Mouse (Mus musculus): ENCODE measurements at regions not wholly inside any gene's neighbourhood (a gene's known extent, or its start where the extent isn't known, plus 50 kb on each side); places are given as distances from the start of the nearest gene placed in this dataset.

- no peaks in the 10 kb centered on the region for H3K36me3 ChIP-seq (ENCODE audit: control insufficient read depth, insufficient read depth, low read length)
- H3K27ac ChIP-seq (replicated peaks; ENCODE audit: low read depth, low read length), result no peak overlapping the region
- peaks cover 6% of the 10 kb centered on the region for H3K4me1 ChIP-seq (ENCODE audit: control insufficient read depth, insufficient read depth, low read length)
- H3K4me2 ChIP-seq (replicated peaks; ENCODE audit: low read depth, low read length, severe bottlenecking), result no peak overlapping the region
- DNase-seq (ENCODE audit: low spot score) (no peak), ATAC-seq (ENCODE audit: low FRiP score, low read depth) (no peak)
- H3K4me3 ChIP-seq (replicated peaks; ENCODE audit: low read length), result no peak overlapping the region
- WGBS, result 83% methylated on average over 4 of the region's 4 CpGs
- no peaks in the 10 kb centered on the region for H3K27me3 ChIP-seq (ENCODE audit: control insufficient read depth, insufficient read depth, low read length)
- TF ChIP-seq POLR2A (IDR thresholded peaks at IDR 0.05; ENCODE audit: borderline replicate concordance, extremely low read depth, insufficient read depth, insufficient read length), result no peak
- H3K9me3 ChIP-seq (ENCODE audit: control insufficient read depth, low read length), result no peaks in the 10 kb centered on the region
- no peak overlapping the region for H3K9ac ChIP-seq (ENCODE audit: low read depth, low read length, severe bottlenecking)
These were observed 106.2 kb upstream of the Egln3 start for GRCm38 (mm10) chr12:54309874-54310273.

- no peak overlapping the region for H3K4me3 ChIP-seq (replicated peaks; ENCODE audit: low read length)
- no peaks in the 10 kb centered on the region for H3K9me3 ChIP-seq (ENCODE audit: control insufficient read depth, low read length)
- TF ChIP-seq POLR2A (IDR thresholded peaks at IDR 0.05; ENCODE audit: borderline replicate concordance, extremely low read depth, insufficient read depth, insufficient read length), result no peak
- DNase-seq (ENCODE audit: low spot score) (no peak), ATAC-seq (ENCODE audit: low FRiP score, low read depth) (no peak)
- no peak overlapping the region for H3K9ac ChIP-seq (ENCODE audit: low read depth, low read length, severe bottlenecking)
- H3K27ac ChIP-seq (replicated peaks; ENCODE audit: low read depth, low read length), result no peak overlapping the region
- peaks cover 6% of the 10 kb centered on the region for H3K4me1 ChIP-seq (ENCODE audit: control insufficient read depth, insufficient read depth, low read length)
- no peak overlapping the region for H3K4me2 ChIP-seq (replicated peaks; ENCODE audit: low read depth, low read length, severe bottlenecking)
- no peaks in the 10 kb centered on the region for H3K36me3 ChIP-seq (ENCODE audit: control insufficient read depth, insufficient read depth, low read length)
- WGBS, result 85% methylated on average over 6 of the region's 6 CpGs
- H3K27me3 ChIP-seq (ENCODE audit: control insufficient read depth, insufficient read depth, low read length), result no peaks in the 10 kb centered on the region
These were observed 105.6 kb upstream of the Egln3 start for GRCm38 (mm10) chr12:54309219-54309618.

GRCm38 (mm10) chr12:54305135-54305630, 101.5 kb upstream of the Egln3 start:
- TF ChIP-seq POLR2A (IDR thresholded peaks at IDR 0.05; ENCODE audit: borderline replicate concordance, extremely low read depth, insufficient read depth, insufficient read length), result no peak
- H3K4me3 ChIP-seq (replicated peaks; ENCODE audit: low read length), result no peak overlapping the region
- H3K9ac ChIP-seq (ENCODE audit: low read depth, low read length, severe bottlenecking), result no peak overlapping the region
- H3K4me2 ChIP-seq (replicated peaks; ENCODE audit: low read depth, low read length, severe bottlenecking), result no peak overlapping the region
- no peaks in the 10 kb centered on the region for H3K36me3 ChIP-seq (ENCODE audit: control insufficient read depth, insufficient read depth, low read length)
- no peak; the same call in 1 of the 2 replicates for ATAC-seq (ENCODE audit: low FRiP score, low read depth)
- no peaks in the 10 kb centered on the region for H3K27me3 ChIP-seq (ENCODE audit: control insufficient read depth, insufficient read depth, low read length)
- no peaks in the 10 kb centered on the region for H3K4me1 ChIP-seq (ENCODE audit: control insufficient read depth, insufficient read depth, low read length)
- no peaks in the 10 kb centered on the region for H3K9me3 ChIP-seq (ENCODE audit: control insufficient read depth, low read length)
- no peak overlapping the region for H3K27ac ChIP-seq (replicated peaks; ENCODE audit: low read depth, low read length)
- no peak for DNase-seq (ENCODE audit: low spot score)
- WGBS, result 88% methylated on average over 9 of the region's 9 CpGs

- Histone ChIP-seq H3K27ac (replicated peaks; ENCODE audit: low read depth, low read length) (no peak overlapping the region), H3K36me3 (ENCODE audit: control insufficient read depth, insufficient read depth, low read length) (no peaks in the 10 kb centered on the region), H3K9ac (ENCODE audit: low read depth, low read length, severe bottlenecking) (no peak overlapping the region), H3K4me1 (ENCODE audit: control insufficient read depth, insufficient read depth, low read length) (no peaks in the 10 kb centered on the region), H3K4me3 (replicated peaks; ENCODE audit: low read length) (no peak overlapping the region), H3K4me2 (replicated peaks; ENCODE audit: low read depth, low read length, severe bottlenecking) (no peak overlapping the region), H3K27me3 (ENCODE audit: control insufficient read depth, insufficient read depth, low read length) (no peaks in the 10 kb centered on the region), H3K9me3 (ENCODE audit: control insufficient read depth, low read length) (no peaks in the 10 kb centered on the region)
- no peak for TF ChIP-seq POLR2A (IDR thresholded peaks at IDR 0.05; ENCODE audit: borderline replicate concordance, extremely low read depth, insufficient read depth, insufficient read length)
- no peak for DNase-seq (ENCODE audit: low spot score)
- 84% methylated on average over 8 of the region's 8 CpGs for WGBS
- ATAC-seq (ENCODE audit: low FRiP score, low read depth), result no peak
These were observed 100.1 kb upstream of the Egln3 start for GRCm38 (mm10) chr12:54303746-54304145.

- no peak overlapping the region for H3K4me2 ChIP-seq (replicated peaks; ENCODE audit: low read depth, low read length, severe bottlenecking)
- ATAC-seq (ENCODE audit: low FRiP score, low read depth), result no peak
- no peak for DNase-seq (ENCODE audit: low spot score)
- H3K4me1 ChIP-seq (ENCODE audit: control insufficient read depth, insufficient read depth, low read length), result no peaks in the 10 kb centered on the region
- H3K36me3 ChIP-seq (ENCODE audit: control insufficient read depth, insufficient read depth, low read length), result no peaks in the 10 kb centered on the region
- no peak overlapping the region for H3K27ac ChIP-seq (replicated peaks; ENCODE audit: low read depth, low read length)
- TF ChIP-seq POLR2A (IDR thresholded peaks at IDR 0.05; ENCODE audit: borderline replicate concordance, extremely low read depth, insufficient read depth, insufficient read length), result no peak
- H3K27me3 ChIP-seq (ENCODE audit: control insufficient read depth, insufficient read depth, low read length), result no peaks in the 10 kb centered on the region
- 68% methylated on average over 5 of the region's 5 CpGs for WGBS
- no peak overlapping the region for H3K4me3 ChIP-seq (replicated peaks; ENCODE audit: low read length)
- no peaks in the 10 kb centered on the region for H3K9me3 ChIP-seq (ENCODE audit: control insufficient read depth, low read length)
- no peak overlapping the region for H3K9ac ChIP-seq (ENCODE audit: low read depth, low read length, severe bottlenecking)
These were observed 95.8 kb upstream of the Egln3 start for GRCm38 (mm10) chr12:54299506-54299905.

- Histone ChIP-seq H3K4me3 (replicated peaks; ENCODE audit: low read length) (no peak overlapping the region), H3K9me3 (ENCODE audit: control insufficient read depth, low read length) (no peaks in the 10 kb centered on the region), H3K4me1 (ENCODE audit: control insufficient read depth, insufficient read depth, low read length) (no peaks in the 10 kb centered on the region), H3K27ac (replicated peaks; ENCODE audit: low read depth, low read length) (no peak overlapping the region), H3K36me3 (ENCODE audit: control insufficient read depth, insufficient read depth, low read length) (no peaks in the 10 kb centered on the region), H3K27me3 (ENCODE audit: control insufficient read depth, insufficient read depth, low read length) (no peaks in the 10 kb centered on the region), H3K4me2 (replicated peaks; ENCODE audit: low read depth, low read length, severe bottlenecking) (no peak overlapping the region), H3K9ac (ENCODE audit: low read depth, low read length, severe bottlenecking) (no peak overlapping the region)
- no peak for DNase-seq (ENCODE audit: low spot score)
- no peak for ATAC-seq (ENCODE audit: low FRiP score, low read depth)
- TF ChIP-seq POLR2A (IDR thresholded peaks at IDR 0.05; ENCODE audit: borderline replicate concordance, extremely low read depth, insufficient read depth, insufficient read length), result no peak
- WGBS, result 90% methylated on average over 2 of the region's 2 CpGs
These were observed 89.6 kb upstream of the Egln3 start for GRCm38 (mm10) chr12:54293248-54293647.

All from limb, embryonic 14.5 days (tissue).